In the genomic region with DNA sequence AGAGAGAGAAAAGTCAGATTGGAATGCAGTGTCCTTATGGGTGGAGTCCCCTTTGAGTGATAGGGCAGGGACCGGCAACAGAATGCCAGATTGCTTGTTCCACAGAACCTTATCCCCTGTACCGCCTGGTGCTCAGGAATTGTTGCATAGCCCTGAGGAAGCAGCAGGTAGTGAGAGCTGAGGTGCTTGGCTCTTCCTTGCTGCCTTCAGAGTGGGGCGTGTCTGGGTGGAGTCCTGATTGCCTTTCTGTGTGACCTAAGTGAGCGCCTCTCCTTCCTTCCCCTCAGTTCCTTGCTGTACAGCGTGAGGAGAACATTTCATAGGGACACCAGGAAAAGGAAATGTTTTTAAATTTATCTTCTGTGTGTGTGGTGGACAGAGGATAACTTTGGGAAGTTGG, we compare ENCODE assay signal across 10 mouse cellular contexts. TPM values are rescaled to one million over a fixed set of nuclear protein-coding genes. Genes with fewer than 3 reads are reported as not detected.
DNase-seq lines count a peak whose midpoint lies in the region; ATAC-seq and TF ChIP-seq lines count a peak whose summit lies in the region.
"Had no signal": no experiment of that assay in that cellular context is flagged by ENCODE, and none has a peak within 500 bp of the region (broad histone marks: within the 10 kb centered on the region; RNA-seq: fewer than 3 reads in every experiment).

No protein-coding gene starts in this region.

- H3K9me3 ChIP-seq in stomach, embryonic 15.5 days = no peaks in the 10 kb centered on the region
- H3K9me3 ChIP-seq: forebrain, embryonic 13.5 days had no signal

- H3K27me3 ChIP-seq in stomach, embryonic 15.5 days (replicated peaks) = no peaks in the 10 kb centered on the region
- H3K27me3 ChIP-seq: forebrain, embryonic 13.5 days had no signal

- no peak overlapping the region for H3K9ac ChIP-seq in stomach, embryonic 15.5 days
- H3K9ac ChIP-seq: forebrain, embryonic 13.5 days had no signal

- peak overlapping the region; percentile 100 for H3K27ac ChIP-seq in gastrocnemius, adult 2 months
- H3K27ac ChIP-seq in stomach, embryonic 15.5 days = peak overlapping the region; percentile 73
- H3K27ac ChIP-seq: forebrain, embryonic 13.5 days had no signal

- TF ChIP-seq CTCF in gastrocnemius, adult 2 months (IDR thresholded peaks at IDR 0.05) = no peak
- TF ChIP-seq CTCF in lung, adult 2 months (IDR thresholded peaks at IDR 0.05; ENCODE audit: insufficient read depth, low read length) = no peak

- H3K4me1 ChIP-seq in lung, adult 2 months (ENCODE audit: control insufficient read depth, insufficient read depth, low read length) = peaks cover 55% of the 10 kb centered on the region
- peaks cover 69% of the 10 kb centered on the region for H3K4me1 ChIP-seq in stomach, embryonic 15.5 days

- ATAC-seq in stomach, embryonic 15.5 days (ENCODE audit: insufficient read depth, low FRiP score, low read depth) = no peak
- ATAC-seq: forebrain, embryonic 13.5 days; midbrain, embryonic 16.5 days had no signal

- intact Hi-C loops in gastrocnemius, adult 2 months (cut with DNase I) = loop anchor here (5.0 kb wide), 1 partner anchor 35 kb away; no protein-coding TSS in a partner anchor

- WGBS in lung, adult 2 months = 16% methylated on average over 5 of the region's 5 CpGs
- whole genome bisulfite sequencing in stomach, embryonic 15.5 days = 62% methylated on average over 5 of the region's 5 CpGs

- H3K4me3 ChIP-seq in gastrocnemius, adult 2 months = peak overlapping the region; percentile 52
- H3K4me3 ChIP-seq in lung, adult 2 months (replicated peaks; ENCODE audit: extremely low read depth, low read depth, low read length) = no peak overlapping the region
- H3K4me3 ChIP-seq in stomach, embryonic 15.5 days (replicated peaks) = no peak overlapping the region
- H3K4me3 ChIP-seq: forebrain, embryonic 13.5 days had no signal

- peaks cover 8% of the 10 kb centered on the region; the same call in 1 of the 2 replicates for H3K36me3 ChIP-seq in stomach, embryonic 15.5 days

- peak; percentile 38 for DNase-seq in gastrocnemius, adult 2 months
- DNase-seq in gastrocnemius, postnatal 4 days (ENCODE audit: low spot score in 2 of 2) = no peak
- no peak for DNase-seq in lung, adult 2 months
- DNase-seq in lung, postnatal 25 days (ENCODE audit: low spot score) = no peak
- peak; percentile 38 for DNase-seq in liver
- DNase-seq in cerebellum, adult 9-10 months = no peak
- DNase-seq in right cerebral cortex, adult 18-20 months = no peak

- TF ChIP-seq POLR2A in lung, adult 2 months (IDR thresholded peaks at IDR 0.05; ENCODE audit: borderline replicate concordance, extremely low read depth, low read depth, low read length) = peak; percentile 27; the same call in 1 of the 2 replicates

- H3K4me2 ChIP-seq in stomach, embryonic 15.5 days = peak overlapping the region; percentile 22; the same call in 1 of the 2 replicates
- H3K4me2 ChIP-seq: forebrain, embryonic 13.5 days had no signal

RNA-seq across cellular contexts. Expression of a gene that starts 4.8 kb away (rescaled TPM):
- total RNA-seq in gastrocnemius, adult 2 months (2021) = 100 to 1,000 TPM; 444 to 499 TPM
- total RNA-seq in gastrocnemius, postnatal 4 days (2021) = 100 to 1,000 TPM; 445 to 463 TPM
- polyA plus RNA-seq in lung, adult 2 months (2012; rRNA removed) = 152 and 172 TPM in 2 replicates
- polyA plus RNA-seq in stomach, embryonic 15.5 days (2015; fragmentation: Nextera tagmentation; extraction: Ambion mirVana) = 375 and 416 TPM in 2 replicates

Comparison
In these comparisons a context has a peak if more than half of its experiments do, and no peak if none do; other contexts are left out.
1. DNase-seq: peak in gastrocnemius, adult 2 months (single experiment) and liver (single experiment); none in gastrocnemius, postnatal 4 days (0 of 2), lung, adult 2 months (single experiment), lung, postnatal 25 days (single experiment), cerebellum, adult 9-10 months (single experiment) and right cerebral cortex, adult 18-20 months (single experiment).